Mouse (Mus musculus) 416B (cell line): Measurements from ENCODE around the gene Trim13.
"Not testable (repeated sequence)": the region's sequence is repeated elsewhere in the genome, so short reads cannot be mapped to it uniquely, and the experiment has no call there.

Experiments
- DNase-seq: peaks from one replicate; pipeline ENCODE4 v3.0.0; 2011; ENCODE audit warnings: low read depth

Trim13 gene

GRCm38 (mm10) chr14:61597968-61598367, at the start of gene Trim13:
TSS of gene Trim13 (plus strand) at chr14:61598247.
- DNase-seq = peak; percentile 38

DNA sequence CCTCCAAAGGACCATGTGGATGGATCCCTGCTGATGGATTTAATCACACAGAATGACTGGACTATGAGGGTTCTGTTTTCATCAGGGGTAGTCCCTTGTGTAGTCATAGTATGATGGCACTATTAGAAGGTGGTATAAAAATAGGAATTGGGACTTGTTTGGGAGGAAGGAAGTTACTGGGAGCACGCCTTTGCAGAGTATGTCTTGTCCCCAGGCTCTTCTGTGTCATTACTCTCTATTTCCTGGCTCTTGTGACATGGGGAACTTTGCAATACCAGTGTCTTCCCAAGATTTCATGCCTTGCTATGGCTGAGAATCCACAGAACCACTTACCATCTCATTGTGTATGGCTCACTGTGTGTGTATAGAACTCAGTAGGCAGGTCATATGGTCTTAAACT, 49.4 kb upstream of the Trim13 start:
- DNase-seq = no peak

GRCm38 (mm10) chr14:61555931-61556288, 42.1 kb upstream of the Trim13 start:
- DNase-seq = no peak

GRCm38 (mm10) chr14:61556289-61557147, 41.5 kb upstream of the Trim13 start, which contains the start of gene Spryd7:
TSS of gene Spryd7 (minus strand) at chr14:61556886.
- DNase-seq = peak; percentile 98

- no peak for DNase-seq
Measured at GRCm38 (mm10) chr14:61558901-61559300, 39.1 kb upstream of the Trim13 start.

DNA sequence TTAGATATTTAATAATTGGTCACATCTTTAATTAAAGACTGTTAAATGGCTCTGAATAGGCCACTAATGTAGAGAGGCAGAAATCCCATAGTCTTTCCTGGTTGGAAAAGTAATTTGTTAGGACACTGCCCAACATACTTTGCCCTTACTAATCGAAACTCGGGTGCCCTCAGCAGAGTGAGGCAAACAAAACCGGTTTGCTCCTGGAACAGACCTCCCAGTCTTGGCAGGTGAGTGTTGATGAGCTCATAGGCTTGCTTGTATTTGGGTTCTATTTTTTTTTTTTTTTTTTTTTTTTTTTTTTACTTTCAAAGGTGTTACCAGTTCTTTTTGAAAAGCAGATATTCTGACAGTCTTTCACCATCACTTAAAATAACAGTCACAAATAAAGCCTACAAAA, 38.2 kb upstream of the Trim13 start:
- DNase-seq = no peak

- peak; percentile 63 for DNase-seq
Measured at GRCm38 (mm10) chr14:61566211-61566610, 31.8 kb upstream of the Trim13 start.

DNA sequence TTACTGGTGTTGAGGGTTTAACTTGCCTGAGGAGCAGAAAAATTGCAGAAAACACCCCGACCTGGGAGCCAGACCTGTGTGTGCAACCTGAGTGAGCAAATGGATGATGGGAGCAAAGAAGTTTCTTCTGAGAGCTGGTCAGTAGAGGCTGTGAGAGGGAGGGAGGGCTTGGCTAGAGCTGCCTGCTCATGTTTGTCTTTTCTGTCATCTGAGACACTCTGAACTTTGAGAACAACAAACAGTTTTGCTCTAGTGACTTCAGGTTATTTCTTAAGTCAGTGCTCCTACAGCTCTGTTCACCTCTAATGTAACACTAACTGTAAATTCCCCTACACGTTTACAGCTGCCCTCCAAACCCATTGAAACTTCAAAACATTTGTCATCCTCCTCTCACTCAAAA, 28.7 kb upstream of the Trim13 start:
- DNase-seq = no peak

DNA sequence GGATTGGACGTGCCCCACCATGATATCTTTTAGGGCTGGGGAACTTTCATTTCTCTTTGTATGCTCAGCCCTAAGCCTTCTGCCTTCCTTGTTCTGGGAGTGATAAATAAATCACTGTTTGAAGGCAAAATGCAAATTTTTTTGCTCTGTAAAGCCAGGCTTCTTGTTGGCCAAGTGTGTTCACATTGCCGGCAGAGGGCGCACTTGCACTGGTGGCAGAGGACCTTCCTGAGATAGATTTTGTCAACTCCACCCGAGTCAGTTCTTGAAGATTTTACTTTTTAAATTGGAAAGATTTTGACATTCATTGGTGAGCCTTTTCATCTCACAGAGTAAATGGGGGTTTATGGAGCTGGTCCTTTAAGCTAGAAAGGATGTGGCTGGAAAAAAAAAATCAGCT, 26.7 kb upstream of the Trim13 start:
- DNase-seq = peak; percentile 87

GRCm38 (mm10) chr14:61572131-61572530, 25.9 kb upstream of the Trim13 start:
- DNase-seq = no peak

DNA sequence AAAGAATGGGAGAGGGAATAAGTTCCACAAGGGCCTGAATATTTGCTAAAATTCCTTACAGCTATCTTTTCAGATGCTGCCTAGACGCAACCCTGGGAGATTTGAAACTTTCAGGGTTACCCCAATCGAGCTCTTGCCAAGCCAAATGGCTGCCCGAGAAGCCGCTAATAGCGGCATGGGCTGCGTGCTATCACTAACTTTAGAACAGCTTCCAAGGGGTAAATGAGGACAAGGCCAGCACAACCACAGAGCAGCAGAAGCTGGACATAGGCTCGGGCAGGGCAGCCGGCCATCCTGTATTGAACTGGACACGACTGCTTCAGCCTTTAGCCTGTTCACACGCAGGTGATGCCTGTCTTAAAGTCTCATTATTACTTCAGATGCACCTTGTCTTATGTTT, 23.0 kb upstream of the Trim13 start:
- DNase-seq = no peak

DNA sequence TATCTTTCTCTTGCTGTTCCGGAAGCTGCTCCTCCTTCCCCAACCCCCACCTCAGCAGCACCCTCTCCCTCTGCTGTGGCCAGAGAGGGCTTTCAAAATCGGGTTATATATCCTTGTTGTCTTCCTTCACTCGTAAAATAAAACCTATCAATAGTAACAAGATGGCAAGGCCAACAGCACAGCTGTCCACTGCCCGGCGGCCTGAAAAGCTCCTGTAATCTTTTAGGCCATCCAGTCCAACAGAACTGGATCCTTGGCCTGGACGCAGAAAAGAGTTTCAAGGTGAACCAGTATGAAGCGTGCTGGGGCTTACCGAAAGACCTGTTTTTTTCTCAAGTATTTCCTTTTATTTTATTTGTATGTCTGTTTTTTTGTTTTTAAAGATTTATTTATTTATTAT, 22.1 kb upstream of the Trim13 start:
- no peak for DNase-seq

DNA sequence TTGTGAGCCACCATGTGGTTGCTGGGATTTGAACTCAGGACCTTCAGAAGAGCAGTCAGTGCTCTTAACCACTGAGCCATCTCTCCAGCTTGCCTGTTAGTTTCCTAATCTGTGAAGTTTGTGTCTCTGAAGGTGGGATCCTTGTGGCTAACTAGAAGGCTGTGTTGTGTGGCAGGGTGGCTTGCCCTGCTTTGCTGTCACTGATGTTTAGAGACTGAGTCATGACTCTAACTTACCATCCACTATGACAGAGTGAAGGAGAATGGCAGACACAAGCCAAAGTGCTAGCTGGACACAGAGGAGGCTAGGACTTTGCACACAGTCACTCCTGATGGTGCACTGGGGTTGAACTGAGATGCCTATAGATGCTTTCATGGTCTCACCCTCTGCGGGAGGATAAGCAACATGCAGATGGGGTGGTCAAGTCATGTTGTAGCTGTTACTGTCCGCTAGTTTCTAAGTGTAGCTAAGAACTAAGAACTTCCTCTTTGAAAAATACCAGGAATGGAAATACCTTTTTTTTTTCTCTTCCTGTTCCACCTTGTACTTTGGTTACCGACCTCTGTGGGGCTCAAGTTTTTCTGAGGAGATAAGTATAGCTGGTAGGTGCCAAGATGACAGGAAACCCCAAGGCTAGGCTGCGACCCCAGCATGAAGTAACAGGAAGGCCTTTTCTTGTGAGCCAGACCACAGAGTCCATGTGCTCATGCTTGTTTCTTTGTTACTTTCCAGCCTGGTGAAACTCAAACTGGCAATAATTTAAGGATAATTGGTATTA, 8.6 kb upstream of the Trim13 start:
- peak; percentile 96 for DNase-seq

- peak; percentile 54 for DNase-seq
Measured at GRCm38 (mm10) chr14:61596719-61597426, 1.2 kb upstream of the Trim13 start.

GRCm38 (mm10) chr14:61599057-61599806, 1.2 kb downstream of the Trim13 start:
- peak; percentile 88 for DNase-seq

- DNase-seq = no peak
Measured at GRCm38 (mm10) chr14:61601348-61601747, 3.3 kb downstream of the Trim13 start.

GRCm38 (mm10) chr14:61603069-61603755, 5.2 kb downstream of the Trim13 start:
- DNase-seq = no peak

DNA sequence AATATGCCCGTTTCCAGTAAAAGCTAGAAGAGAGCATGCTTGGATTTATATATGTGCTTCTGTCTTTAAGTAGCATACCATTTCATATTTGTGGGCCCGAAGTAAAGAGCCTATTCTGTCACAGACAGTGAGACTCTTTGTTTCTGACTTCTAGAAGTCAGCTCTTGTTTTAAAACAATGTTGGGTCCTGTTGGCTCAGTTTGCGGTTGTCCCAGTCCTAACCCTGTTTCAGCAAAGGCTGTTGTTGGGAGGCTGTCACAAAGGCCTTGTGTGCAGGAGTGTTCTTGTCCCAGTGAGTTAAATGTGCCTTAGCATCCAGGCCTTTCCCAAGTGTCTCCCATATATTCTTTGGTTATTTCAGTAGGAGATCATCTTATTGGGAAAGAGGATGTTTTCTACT, 6.0 kb downstream of the Trim13 start:
- no peak for DNase-seq

DNA sequence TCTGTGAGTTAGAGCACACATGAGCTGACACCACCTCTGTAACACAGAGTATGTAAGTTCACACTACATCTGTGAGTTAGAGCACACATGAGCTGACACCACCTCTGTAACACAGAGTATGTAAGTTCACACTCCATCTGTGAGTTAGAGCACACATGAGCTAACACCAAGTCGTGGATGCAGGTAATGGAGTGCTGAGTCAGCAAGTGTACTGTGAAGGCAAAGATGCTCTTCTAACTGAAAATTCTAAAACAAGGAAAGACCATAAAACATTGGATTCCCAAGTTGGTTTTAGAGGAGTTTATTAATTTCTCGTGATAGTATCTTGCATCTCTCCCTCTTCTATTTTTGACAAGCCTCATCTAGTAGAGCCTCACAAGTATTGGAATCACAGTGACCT, 8.0 kb downstream of the Trim13 start:
- DNase-seq = not testable (repeated sequence)

GRCm38 (mm10) chr14:61607157-61607556, 9.1 kb downstream of the Trim13 start, which contains the start of gene Kcnrg:
TSS of gene Kcnrg (plus strand) at chr14:61607457.
- no peak for DNase-seq

- no peak for DNase-seq
Measured at GRCm38 (mm10) chr14:61611766-61612165, 13.7 kb downstream of the Trim13 start.
